Mouse (Mus musculus) testis, adult 2 months (tissue): ENCODE measurements around the gene Agtr1b. TPM values are rescaled to one million over a fixed set of nuclear protein-coding genes. Genes with fewer than 3 reads are reported as not detected.

Experiments used
- H3K27ac ChIP-seq: fragments of 200-500 bp; 2 replicates; pipeline ENCODE4 v1.5.1; 2012; ENCODE audit warnings: low read depth, low read length; ENCODE audit not compliant: control insufficient read depth, insufficient read depth
- H3K27me3 ChIP-seq: fragments of 200-500 bp; 2 replicates; pipeline ENCODE4 v1.6.1; 2012; ENCODE audit warnings: mild to moderate bottlenecking, low read length, moderate library complexity; ENCODE audit not compliant: control insufficient read depth, insufficient read depth
- H3K36me3 ChIP-seq: fragments of 200-500 bp; 2 replicates; pipeline ENCODE4 v1.6.1; 2012; ENCODE audit warnings: mild to moderate bottlenecking, low read length; ENCODE audit not compliant: control insufficient read depth, insufficient read depth
- H3K4me1 ChIP-seq: fragments of 200-500 bp; 2 replicates; pipeline ENCODE4 v1.6.1; 2012; ENCODE audit warnings: low read length; ENCODE audit not compliant: control insufficient read depth, insufficient read depth
- H3K4me3 ChIP-seq: fragments of 200-500 bp; 2 replicates; pipeline ENCODE4 v1.5.1; 2012; ENCODE audit warnings: low read depth, mild to moderate bottlenecking, low read length, moderate library complexity, mixed read lengths; ENCODE audit not compliant: control insufficient read depth
- CTCF ChIP-seq: fragments of 200-500 bp; IDR thresholded peaks from 2 replicates; pipeline ENCODE4 v1.5.1; 2012; ENCODE audit warnings: low read depth, mild to moderate bottlenecking, inconsistent platforms, low read length, moderate library complexity; ENCODE audit not compliant: control insufficient read depth, insufficient read depth, insufficient replicate concordance
- POLR2A ChIP-seq: fragments of 200-500 bp; IDR thresholded peaks from 2 replicates; pipeline ENCODE4 v1.6.1; 2012; ENCODE audit warnings: low read depth, mild to moderate bottlenecking, inconsistent platforms, low read length, moderate library complexity; ENCODE audit not compliant: control insufficient read depth
- polyA plus RNA-seq: library from polyadenylated mRNA; depleted of rRNA; stranded (reverse); fragments of >200 nt; gene quantifications from 2 replicates; pipeline ENCODE4 v1.2.3, GENCODE M21; 2012; rRNA removed

Agtr1b gene
- polyA plus RNA-seq, 1 experiment, result 0.86 TPM

GRCm38 (mm10) chr3:20275633-20276032, 91.3 kb downstream of the Agtr1b start, which contains the start of gene Cpb1:
Gene Cpb1 (minus strand): TSS chr3:20275733.
- H3K27ac ChIP-seq, result no peak within 1 kb of the TSS
- no peaks in the 10 kb centered on the region for H3K4me1 ChIP-seq
- TF ChIP-seq POLR2A (no peak), CTCF (no peak)
- no peak within 1 kb of the TSS for H3K4me3 ChIP-seq
- no peaks in the 10 kb centered on the region for H3K36me3 ChIP-seq
- H3K27me3 ChIP-seq, result no peaks in the 10 kb centered on the region

Other genes with a start within 250 kb of the Agtr1b start
- 1.9 and 2.5 TPM in 2 replicates for gene Gyg, start 211.9 kb downstream of the Agtr1b start, polyA plus RNA-seq
- 0.07 and 0.33 TPM in 2 replicates for gene Cpa3, start 125.0 kb downstream of the Agtr1b start, polyA plus RNA-seq
- gene Cpb1, start 91.4 kb downstream of the Agtr1b start, polyA plus RNA-seq, result 0.12 and 0.13 TPM in 2 replicates